Mouse (Mus musculus) embryonic facial prominence, embryonic 14.5 days (tissue): ENCODE measurements around the gene Ctsz. TPM values are rescaled to one million over a fixed set of nuclear protein-coding genes. Genes with fewer than 3 reads are reported as not detected.
A peak's percentile ranks its signal among the peaks of the same experiment; 100 is the strongest.

Source experiments
- ATAC-seq: fragments of 200-750 bp; cut with Nextera tagmentation; 2 replicates; pipeline ENCODE4 v1.8.0; 2017; ENCODE audit warnings: low read depth, moderate number of reproducible peaks, moderate TSS enrichment
- DNase-seq: peaks from one replicate; pipeline ENCODE4 v3.0.0-alpha.2; 2015; ENCODE audit warnings: low spot score
- H3K27ac ChIP-seq: fragments of 300-500 bp; sonication (generic); replicated peaks from 2 replicates; pipeline ENCODE4 v1.5.1; 2014; ENCODE audit warnings: low read depth, mild to moderate bottlenecking, low read length, moderate library complexity
- H3K27me3 ChIP-seq: fragments of 300-500 bp; sonication (generic); replicated peaks from 2 replicates; pipeline ENCODE4 v1.6.1; 2014; ENCODE audit warnings: low read length; ENCODE audit not compliant: control insufficient read depth, insufficient read depth
- H3K36me3 ChIP-seq: fragments of 300-500 bp; sonication (generic); 2 replicates; pipeline ENCODE4 v1.6.1; 2014; ENCODE audit warnings: low read length, mixed read lengths; ENCODE audit not compliant: control insufficient read depth, insufficient read depth
- H3K4me1 ChIP-seq: fragments of 300-500 bp; sonication (generic); 2 replicates; pipeline ENCODE4 v1.6.1; 2014; ENCODE audit warnings: antibody characterized with exemption, low read length; ENCODE audit not compliant: control insufficient read depth, insufficient read depth
- H3K4me2 ChIP-seq: fragments of 300-500 bp; sonication (generic); 2 replicates; pipeline ENCODE4 v1.6.1; 2014; ENCODE audit warnings: low read depth, mild to moderate bottlenecking, low read length, moderate library complexity, mixed read lengths
- H3K4me3 ChIP-seq: fragments of 300-500 bp; sonication (generic); 2 replicates; pipeline ENCODE4 v1.5.1; 2014; ENCODE audit warnings: low read depth, mild to moderate bottlenecking, low read length
- H3K9ac ChIP-seq: fragments of 300-500 bp; sonication (generic); 2 replicates; pipeline ENCODE4 v1.6.1; 2014; ENCODE audit warnings: low read depth, mild to moderate bottlenecking, low read length, moderate library complexity, mixed read lengths
- H3K9me3 ChIP-seq: fragments of 300-500 bp; sonication (generic); 2 replicates; pipeline ENCODE4 v1.6.1; 2016; ENCODE audit warnings: low read length; ENCODE audit not compliant: control insufficient read depth
- WGBS: fragments of 180-500 bp; shearing (Covaris S2); extraction: QIAGEN DNeasy Blood & Tissue Kit; methylation state at CpG from one replicate; pipeline ENCODE4 v1.1.7; 2014; 5-methylcytosine and 5-hydroxymethylcytosine counted together
- polyA plus RNA-seq: library from polyadenylated mRNA; unstranded; fragments of >200 nt; fragmentation: Nextera tagmentation; extraction: Ambion mirVana; gene quantifications from 2 replicates; pipeline ENCODE4 v1.2.1, GENCODE M21; 2014

Ctsz gene
- polyA plus RNA-seq, 1 experiment from 2014 or later: 202 TPM

DNA sequence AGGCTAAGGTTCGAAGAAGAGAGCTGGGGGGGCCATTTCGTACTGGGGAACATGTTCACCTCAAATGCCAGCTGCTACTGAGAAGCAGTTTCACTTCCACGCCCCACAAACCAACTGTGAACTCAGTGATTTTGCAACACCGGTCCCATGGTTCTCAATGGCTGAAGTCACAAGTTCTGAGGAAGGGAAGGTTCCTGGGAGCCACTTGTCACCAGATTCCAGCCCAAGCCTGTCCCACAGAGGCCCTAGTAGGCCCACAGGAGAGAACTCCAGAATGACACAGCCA lies 1.2 kb downstream of the Ctsz start:
- Histone ChIP-seq H3K4me1 (peaks cover 12% of the 10 kb centered on the region; the same call in 1 of the 2 replicates), H3K27ac (no peak overlapping the region; the same call in 1 of the 2 replicates), H3K36me3 (peaks cover 14% of the 10 kb centered on the region; the same call in 1 of the 2 replicates), H3K4me3 (no peak overlapping the region), H3K9ac (peak overlapping the region; percentile 64; the same call in 1 of the 2 replicates), H3K9me3 (no peaks in the 10 kb centered on the region), H3K4me2 (peak overlapping the region; percentile 71), H3K27me3 (no peaks in the 10 kb centered on the region)
- 98% methylated on average over 4 of the region's 4 CpGs for WGBS
- ATAC-seq: no peak
- DNase-seq: no peak

- peaks cover 12% of the 10 kb centered on the region; the same call in 1 of the 2 replicates for H3K4me1 ChIP-seq
- H3K27ac ChIP-seq: no peak overlapping the region
- 96% methylated on average over 7 of the region's 7 CpGs for WGBS
- ATAC-seq (no peak), DNase-seq (no peak)
- H3K9ac ChIP-seq: no peak overlapping the region
- H3K4me2 ChIP-seq: no peak overlapping the region; the same call in 1 of the 2 replicates
- peaks cover 18% of the 10 kb centered on the region; the same call in 1 of the 2 replicates for H3K36me3 ChIP-seq
- H3K27me3 ChIP-seq: no peaks in the 10 kb centered on the region
- H3K4me3 ChIP-seq: no peak overlapping the region
- H3K9me3 ChIP-seq: no peaks in the 10 kb centered on the region
Measured at GRCm38 (mm10) chr2:174436916-174437696, 1.7 kb downstream of the Ctsz start.

DNA sequence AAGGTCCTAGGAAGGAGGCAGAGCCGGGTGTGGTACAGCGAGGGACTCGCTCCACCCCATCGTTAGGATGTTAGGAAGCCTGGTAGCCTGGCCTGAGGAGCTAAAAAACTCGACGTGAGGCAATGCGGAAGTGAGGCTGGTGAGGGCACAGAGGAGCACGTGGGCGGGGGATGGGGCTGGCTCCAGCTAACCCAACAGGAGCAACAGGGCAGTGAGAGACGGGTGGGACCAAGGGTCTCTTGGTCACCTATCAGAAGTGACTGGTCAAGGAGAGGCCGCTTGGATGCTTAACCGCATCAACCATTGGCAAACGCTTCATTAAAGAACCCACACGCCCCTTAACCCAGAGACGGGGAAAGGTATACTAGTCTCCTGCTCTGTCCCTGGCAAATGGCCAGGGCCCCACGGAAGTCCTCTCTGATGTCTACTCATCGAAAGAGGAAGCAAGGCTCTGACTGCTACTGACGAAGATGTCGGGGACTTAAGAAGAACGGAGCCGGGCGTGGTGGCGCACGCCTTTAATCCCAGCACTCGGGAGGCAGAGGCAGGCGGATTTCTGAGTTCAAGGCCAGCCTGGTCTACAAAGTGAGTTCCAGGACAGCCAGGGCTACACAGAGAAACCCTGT lies 2.6 kb downstream of the Ctsz start:
- Histone ChIP-seq H3K9ac (no peak overlapping the region), H3K27me3 (no peaks in the 10 kb centered on the region), H3K4me1 (peaks cover 12% of the 10 kb centered on the region; the same call in 1 of the 2 replicates), H3K36me3 (peaks cover 23% of the 10 kb centered on the region; the same call in 1 of the 2 replicates), H3K27ac (no peak overlapping the region), H3K4me2 (no peak overlapping the region), H3K9me3 (no peaks in the 10 kb centered on the region), H3K4me3 (no peak overlapping the region)
- DNase-seq (no peak), ATAC-seq (no peak)
- WGBS: 86% methylated on average over 26 of the region's 26 CpGs

DNA sequence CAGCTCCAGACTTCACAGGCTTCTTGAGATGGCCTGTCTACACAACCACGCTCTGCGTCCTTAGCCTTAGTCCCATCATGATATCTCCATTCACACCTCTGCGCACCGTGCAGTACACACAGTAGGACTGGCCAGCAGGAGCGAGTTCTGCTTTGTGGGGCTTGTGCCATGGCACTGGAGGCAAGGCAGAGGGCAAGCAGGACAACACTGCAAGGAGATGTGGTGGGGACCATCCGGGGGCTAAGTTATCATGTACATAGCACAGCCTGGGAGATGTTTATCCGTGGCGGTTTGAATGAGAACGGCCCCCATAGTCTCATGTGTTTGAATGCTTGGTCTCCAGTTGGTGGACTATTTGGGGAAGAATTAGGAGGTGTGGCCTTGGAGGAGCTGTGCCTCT lies 3.9 kb downstream of the Ctsz start:
- ATAC-seq: no peak

DNA sequence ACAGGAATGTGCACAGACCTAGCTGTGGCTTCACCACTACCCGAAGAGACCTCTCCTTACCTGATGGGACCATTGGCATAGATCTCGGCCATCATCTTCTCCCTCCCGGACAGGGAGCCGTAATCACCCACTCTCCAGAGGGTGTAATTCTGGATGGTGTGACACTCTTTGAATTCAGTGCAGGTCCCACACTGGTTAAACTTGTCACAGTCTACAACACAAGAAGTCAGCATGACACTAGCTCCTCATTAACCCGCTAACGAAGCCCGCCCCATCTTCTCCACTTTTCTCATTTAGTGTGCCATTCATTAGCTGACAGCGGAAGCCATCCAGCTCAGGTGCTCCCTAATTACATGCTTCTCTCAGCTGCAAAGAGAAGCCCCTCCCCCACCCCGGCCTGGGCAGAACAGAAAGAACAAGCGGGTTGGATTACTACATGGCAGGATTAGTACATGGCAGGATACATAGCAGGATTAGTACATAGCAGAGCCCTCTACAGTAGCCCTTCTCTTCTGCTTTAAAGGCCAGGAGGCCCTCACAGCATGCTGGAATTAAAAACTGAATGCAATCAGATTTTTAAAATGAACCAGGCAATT lies 9.7 kb downstream of the Ctsz start:
- ATAC-seq (peak; percentile 31; the same call in 1 of the 2 replicates), DNase-seq (peak; percentile 41)
- Histone ChIP-seq H3K27me3 (no peaks in the 10 kb centered on the region), H3K9me3 (no peaks in the 10 kb centered on the region), H3K4me3 (no peak overlapping the region), H3K9ac (no peak overlapping the region), H3K4me1 (no peaks in the 10 kb centered on the region), H3K36me3 (peaks cover 68% of the 10 kb centered on the region), H3K4me2 (no peak overlapping the region), H3K27ac (no peak overlapping the region)
- 73% methylated on average over 9 of the region's 10 CpGs for WGBS

More for the DNA sequence above, 3.9 kb downstream of the Ctsz start:
- no peak for DNase-seq
- WGBS: 95% methylated on average over 9 of the region's 9 CpGs
- H3K36me3 ChIP-seq: peaks cover 26% of the 10 kb centered on the region; the same call in 1 of the 2 replicates
- no peak overlapping the region for H3K9ac ChIP-seq
- peaks cover 12% of the 10 kb centered on the region; the same call in 1 of the 2 replicates for H3K4me1 ChIP-seq
- no peak overlapping the region for H3K4me3 ChIP-seq
- no peaks in the 10 kb centered on the region for H3K27me3 ChIP-seq
- no peak overlapping the region for H3K27ac ChIP-seq
- no peaks in the 10 kb centered on the region for H3K9me3 ChIP-seq
- no peak overlapping the region for H3K4me2 ChIP-seq

DNA sequence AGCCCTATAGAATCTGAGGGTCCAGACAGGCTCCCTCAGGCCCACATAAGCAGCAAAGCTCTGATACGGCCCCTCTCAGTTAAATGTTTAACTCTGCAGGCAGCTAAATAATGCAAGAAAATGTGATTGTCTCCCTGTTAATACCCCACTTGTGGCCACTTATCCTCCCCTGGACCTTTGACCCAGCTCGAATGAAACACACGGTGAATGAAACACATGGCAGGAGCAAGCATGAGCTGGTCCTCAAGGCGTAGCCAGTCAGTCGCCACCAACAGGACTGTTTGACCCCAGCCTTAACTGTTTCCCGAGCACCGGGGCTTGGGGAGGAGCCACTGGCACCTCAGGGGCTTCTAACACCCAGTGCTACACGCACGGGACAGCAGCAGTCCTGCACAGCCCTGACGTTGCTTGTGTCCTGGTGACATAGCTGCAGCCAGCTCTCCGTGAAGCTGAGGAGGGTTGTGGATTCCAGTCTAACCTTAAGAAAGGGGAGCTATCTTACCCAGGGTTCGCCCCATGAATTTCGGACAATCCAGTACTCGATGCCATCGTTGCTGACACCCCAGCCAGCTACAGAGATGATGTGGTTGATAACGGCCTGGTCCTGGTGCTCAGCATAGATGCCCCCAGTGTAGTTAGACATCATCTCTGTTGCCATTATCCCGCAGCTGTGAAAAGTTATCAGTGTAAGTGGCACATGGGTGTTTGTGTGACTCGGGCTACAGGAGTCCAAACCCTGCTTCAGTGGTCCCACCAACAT lies 10.6 kb downstream of the Ctsz start:
- Histone ChIP-seq H3K27me3 (no peaks in the 10 kb centered on the region), H3K4me2 (no peak overlapping the region), H3K9ac (no peak overlapping the region), H3K4me3 (no peak overlapping the region), H3K4me1 (no peaks in the 10 kb centered on the region), H3K9me3 (no peaks in the 10 kb centered on the region), H3K36me3 (peaks cover 76% of the 10 kb centered on the region), H3K27ac (no peak overlapping the region)
- DNase-seq (no peak), ATAC-seq (no peak)
- 77% methylated on average over 18 of the region's 18 CpGs for WGBS

DNA sequence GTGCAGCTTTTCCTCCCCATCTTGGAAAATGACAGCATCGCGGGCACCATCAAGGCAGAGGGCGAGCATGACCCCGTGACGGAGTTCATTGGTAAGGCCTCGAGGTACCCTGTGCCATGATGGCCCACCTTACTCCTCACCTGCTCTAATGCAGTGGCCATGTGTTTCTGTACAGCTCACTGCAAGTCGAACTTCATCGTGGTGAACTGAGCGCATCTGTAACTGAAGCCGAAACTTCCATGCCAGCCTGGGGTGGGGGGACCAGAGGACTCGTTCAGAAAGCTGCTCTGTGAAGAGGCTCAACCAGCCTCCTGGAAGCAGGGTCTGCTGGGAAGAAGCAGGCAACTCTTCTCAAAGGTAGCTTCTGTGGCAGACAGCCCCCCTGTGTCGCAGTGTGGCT lies 12.0 kb downstream of the Ctsz start:
- 93% methylated on average over 12 of the region's 12 CpGs for WGBS
- H3K27ac ChIP-seq: no peak overlapping the region
- H3K4me2 ChIP-seq: no peak overlapping the region
- H3K4me1 ChIP-seq: no peaks in the 10 kb centered on the region
- no peaks in the 10 kb centered on the region for H3K27me3 ChIP-seq
- H3K9ac ChIP-seq: no peak overlapping the region
- ATAC-seq (no peak), DNase-seq (no peak)
- H3K36me3 ChIP-seq: peaks cover 83% of the 10 kb centered on the region
- no peaks in the 10 kb centered on the region for H3K9me3 ChIP-seq
- no peak overlapping the region for H3K4me3 ChIP-seq

GRCm38 (mm10) chr2:174424301-174425085 lies 14.3 kb downstream of the Ctsz start:
- Histone ChIP-seq H3K4me3 (no peak overlapping the region), H3K9ac (no peak overlapping the region), H3K9me3 (no peaks in the 10 kb centered on the region), H3K27ac (no peak overlapping the region), H3K4me1 (no peaks in the 10 kb centered on the region), H3K27me3 (no peaks in the 10 kb centered on the region), H3K4me2 (no peak overlapping the region), H3K36me3 (peaks cover 97% of the 10 kb centered on the region)
- ATAC-seq: no peak
- DNase-seq: no peak
- 88% methylated on average over 11 of the region's 11 CpGs for WGBS
